Mouse (Mus musculus) lung, embryonic 16.5 days (tissue): ENCODE data around the gene St6galnac3. TPM values are rescaled to one million over a fixed set of nuclear protein-coding genes. Genes with fewer than 3 reads are reported as not detected.

Experiments used
- ATAC-seq: fragments of 200-750 bp; cut with Nextera tagmentation; 2 replicates; pipeline ENCODE4 v1.8.0; 2017; ENCODE audit warnings: low read depth, mild to moderate bottlenecking, moderate library complexity
- H3K27ac ChIP-seq: fragments of 300-500 bp; sonication (generic); 2 replicates; pipeline ENCODE4 v1.5.1; 2014; ENCODE audit warnings: mild to moderate bottlenecking, control low read depth, low read length
- H3K27me3 ChIP-seq: fragments of 300-500 bp; sonication (generic); 2 replicates; pipeline ENCODE4 v1.6.1; 2014; ENCODE audit warnings: low read depth, low read length, mixed read lengths; ENCODE audit not compliant: control insufficient read depth, insufficient read depth
- H3K36me3 ChIP-seq: fragments of 300-500 bp; sonication (generic); 2 replicates; pipeline ENCODE4 v1.6.1; 2014; ENCODE audit warnings: low read length; ENCODE audit not compliant: control insufficient read depth, insufficient read depth
- H3K4me1 ChIP-seq: fragments of 300-500 bp; sonication (generic); replicated peaks from 2 replicates; pipeline ENCODE4 v1.6.1; 2014; ENCODE audit warnings: low read length, mixed read lengths; ENCODE audit not compliant: control insufficient read depth, insufficient read depth
- H3K4me2 ChIP-seq: fragments of 300-500 bp; sonication (generic); 2 replicates; pipeline ENCODE4 v1.6.1; 2014; ENCODE audit warnings: low read depth, low read length, control low read depth
- H3K4me3 ChIP-seq: fragments of 300-500 bp; sonication (generic); 2 replicates; pipeline ENCODE4 v1.5.1; 2014; ENCODE audit warnings: mild to moderate bottlenecking, low read length, control low read depth
- H3K9ac ChIP-seq: fragments of 300-500 bp; sonication (generic); 2 replicates; pipeline ENCODE4 v1.6.1; 2014; ENCODE audit warnings: low read length, control low read depth
- H3K9me3 ChIP-seq: fragments of 300-500 bp; sonication (generic); 2 replicates; pipeline ENCODE4 v1.6.1; 2016; ENCODE audit warnings: low read length; ENCODE audit not compliant: control insufficient read depth
- WGBS: fragments of 180-500 bp; shearing (Covaris S2); extraction: QIAGEN DNeasy Blood & Tissue Kit; methylation state at CpG from one replicate; pipeline ENCODE4 v1.1.7; 2014; 5-methylcytosine and 5-hydroxymethylcytosine counted together
- polyA plus RNA-seq: library from polyadenylated mRNA; unstranded; fragments of >200 nt; fragmentation: Nextera tagmentation; extraction: Ambion mirVana; gene quantifications from 2 replicates; pipeline ENCODE4 v1.2.1, GENCODE M21; 2015

The St6galnac3 gene
- polyA plus RNA-seq, 1 experiment from 2014 or later: 28.4 TPM

DNA sequence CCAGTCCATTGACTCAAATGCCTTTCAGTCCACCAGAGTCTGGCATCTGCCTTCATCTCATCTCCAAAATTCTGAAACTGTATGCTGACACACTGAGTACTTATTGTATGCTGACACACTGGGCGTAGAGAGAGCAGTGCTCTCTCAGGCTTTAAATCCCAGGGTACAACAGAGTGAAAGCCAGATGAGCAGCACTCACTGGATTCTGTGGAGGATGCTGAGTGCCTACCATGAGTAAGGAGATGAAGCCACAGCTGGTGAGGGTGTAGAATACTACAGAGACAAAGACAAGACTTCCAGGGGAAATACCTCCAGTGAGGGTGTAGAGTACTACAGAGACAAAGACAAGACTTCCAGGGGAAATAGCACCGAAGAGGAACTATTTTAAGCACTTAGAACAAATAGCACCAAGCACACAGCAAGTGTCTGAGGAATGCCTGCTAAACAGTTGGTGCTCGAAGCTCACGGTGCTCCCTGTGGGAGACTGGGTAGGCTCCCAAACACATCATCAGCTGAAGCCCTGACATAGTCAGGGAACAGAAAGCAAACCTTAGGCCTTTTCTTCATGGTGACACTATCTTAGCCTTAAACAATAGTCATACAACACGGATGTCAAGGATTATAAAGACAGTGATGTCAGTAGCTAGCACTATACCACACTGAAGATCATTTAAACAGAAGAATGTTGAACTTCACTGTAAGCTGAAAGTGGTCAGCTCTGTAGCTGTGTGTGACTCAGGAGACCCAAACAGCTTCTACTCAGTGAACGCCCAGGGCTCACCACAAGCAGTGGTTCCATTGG is 370.6 kb downstream of the St6galnac3 start:
- Histone ChIP-seq H3K4me2 (no peak overlapping the region), H3K27ac (no peak overlapping the region), H3K9ac (no peak overlapping the region), H3K4me1 (no peaks in the 10 kb centered on the region), H3K4me3 (no peak overlapping the region), H3K27me3 (no peaks in the 10 kb centered on the region), H3K9me3 (no peaks in the 10 kb centered on the region), H3K36me3 (no peaks in the 10 kb centered on the region)
- no peak for ATAC-seq
- WGBS: 76% methylated on average over 6 of the region's 6 CpGs

DNA sequence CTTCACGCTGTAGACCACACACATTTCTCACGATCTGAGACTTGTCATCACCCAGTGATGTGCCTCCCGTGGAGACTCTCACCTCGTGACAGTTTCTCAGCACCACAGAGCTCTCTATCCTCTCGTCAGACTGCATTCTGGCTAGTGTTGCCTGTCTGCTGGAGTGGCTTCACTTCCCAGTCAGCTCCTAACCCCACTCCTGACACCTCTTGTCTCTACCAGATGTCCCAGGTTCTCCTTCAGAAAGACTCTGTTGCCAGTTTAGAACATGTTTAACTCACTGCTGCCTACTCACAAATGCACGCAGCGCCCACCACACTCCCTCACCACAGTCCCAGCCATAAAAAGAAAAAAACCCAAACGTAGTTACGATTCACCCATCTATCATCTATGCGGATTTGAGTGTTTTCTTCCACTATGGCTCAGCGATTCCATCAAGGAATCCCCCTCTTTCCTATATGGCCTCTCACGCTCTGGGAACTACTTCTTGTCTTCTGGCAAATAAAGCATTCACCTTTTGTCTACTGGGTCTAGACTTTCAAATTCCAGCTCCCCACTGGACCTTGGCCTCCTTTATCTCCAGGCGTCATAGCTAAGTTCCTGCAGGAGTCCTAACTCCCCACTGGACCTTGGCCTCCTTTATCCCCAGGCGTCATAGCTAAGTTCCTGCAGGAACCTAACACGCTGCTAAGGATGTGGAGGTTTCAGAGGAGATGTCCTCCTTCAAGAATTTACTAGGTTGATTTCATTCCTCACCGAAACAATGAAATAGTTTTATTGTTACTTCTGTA is 371.5 kb downstream of the St6galnac3 start:
- Histone ChIP-seq H3K4me2 (no peak overlapping the region), H3K36me3 (no peaks in the 10 kb centered on the region), H3K27ac (no peak overlapping the region), H3K4me1 (no peaks in the 10 kb centered on the region), H3K4me3 (no peak overlapping the region), H3K27me3 (no peaks in the 10 kb centered on the region), H3K9ac (no peak overlapping the region), H3K9me3 (no peaks in the 10 kb centered on the region; the same call in 1 of the 2 replicates)
- WGBS: 84% methylated on average over 16 of the region's 16 CpGs
- ATAC-seq: no peak

DNA sequence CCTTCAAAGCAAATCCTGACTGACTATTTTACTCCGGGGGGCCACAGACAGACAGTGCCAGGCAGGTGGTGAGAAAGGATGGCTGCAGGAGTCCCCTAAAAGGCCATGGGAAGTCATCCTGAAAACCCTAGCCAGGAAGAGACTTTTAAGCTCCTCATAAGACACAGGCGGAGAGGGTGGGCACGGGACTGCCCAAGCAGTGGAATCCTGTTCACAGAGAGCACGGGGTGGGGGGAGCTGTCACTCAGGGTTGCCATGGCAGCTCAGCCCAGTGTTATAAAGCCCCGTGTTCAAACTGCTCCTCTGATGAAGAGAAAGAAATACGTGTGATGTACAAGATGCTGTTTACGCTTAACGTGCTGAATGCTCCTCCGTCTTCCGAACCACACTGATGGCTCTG is 375.0 kb downstream of the St6galnac3 start:
- no peaks in the 10 kb centered on the region for H3K36me3 ChIP-seq
- ATAC-seq: no peak
- 73% methylated on average over 10 of the region's 10 CpGs for WGBS

DNA sequence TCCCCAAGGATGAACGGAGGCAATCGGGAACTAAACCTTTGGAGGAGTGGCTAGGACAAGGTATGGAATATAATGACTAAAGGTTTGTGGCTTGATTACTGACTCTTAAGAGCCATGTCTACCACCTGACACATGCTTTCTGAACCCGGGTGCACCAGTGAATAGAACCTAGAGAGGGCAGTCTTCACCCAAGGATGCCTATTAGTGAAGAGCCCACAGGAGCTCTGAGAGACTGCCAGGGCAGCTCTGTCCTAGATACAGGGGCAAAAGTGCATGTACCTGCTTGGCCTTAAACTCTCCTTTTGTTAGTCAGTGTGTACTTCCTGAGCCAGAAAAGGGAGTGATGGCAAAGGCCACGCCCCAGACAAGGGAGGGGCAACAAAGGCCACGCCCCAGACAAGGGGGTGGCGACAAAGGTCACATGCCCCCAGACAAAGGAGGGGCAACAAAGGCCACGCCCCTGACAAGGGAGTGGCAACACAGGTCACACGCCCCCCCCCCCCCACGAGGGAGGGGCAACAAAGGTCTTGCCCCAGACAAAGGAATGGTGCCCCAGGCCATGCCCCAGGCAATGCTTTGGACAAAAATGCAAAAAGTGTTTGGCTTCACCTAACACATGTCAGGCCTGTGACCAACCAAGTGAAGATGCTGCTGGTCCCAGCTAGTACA is 376.0 kb downstream of the St6galnac3 start:
- Histone ChIP-seq H3K27me3 (no peaks in the 10 kb centered on the region), H3K9me3 (no peaks in the 10 kb centered on the region; the same call in 1 of the 2 replicates), H3K4me3 (no peak overlapping the region), H3K27ac (no peak overlapping the region), H3K36me3 (no peaks in the 10 kb centered on the region), H3K4me2 (no peak overlapping the region), H3K9ac (no peak overlapping the region), H3K4me1 (no peaks in the 10 kb centered on the region)
- WGBS: 85% methylated on average over 9 of the region's 9 CpGs
- ATAC-seq: no peak

More for the DNA sequence above, 375.0 kb downstream of the St6galnac3 start:
- Histone ChIP-seq H3K4me3 (no peak overlapping the region), H3K27ac (no peak overlapping the region), H3K4me2 (no peak overlapping the region), H3K4me1 (no peaks in the 10 kb centered on the region), H3K27me3 (no peaks in the 10 kb centered on the region), H3K9ac (no peak overlapping the region), H3K9me3 (no peaks in the 10 kb centered on the region; the same call in 1 of the 2 replicates)

DNA sequence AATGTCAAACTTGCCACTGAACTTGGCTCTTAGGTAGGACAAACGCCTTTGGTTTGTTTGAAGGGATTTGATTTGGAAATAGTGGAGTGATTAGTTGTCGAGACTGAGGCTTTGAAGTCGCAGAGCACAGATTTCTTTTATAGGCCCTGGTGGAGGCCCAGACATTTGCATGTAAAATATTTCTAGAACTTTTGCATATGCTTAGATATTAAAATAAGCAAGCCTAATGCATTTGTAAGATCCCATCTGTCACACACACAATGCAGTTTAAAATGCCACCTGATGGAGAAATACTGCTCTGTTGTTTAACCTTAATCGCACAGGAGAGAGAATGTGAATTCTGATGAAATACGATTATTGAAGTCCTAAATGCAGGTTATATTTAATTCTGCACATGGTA is 380.0 kb downstream of the St6galnac3 start:
- Histone ChIP-seq H3K4me1 (no peaks in the 10 kb centered on the region), H3K36me3 (no peaks in the 10 kb centered on the region), H3K9me3 (no peaks in the 10 kb centered on the region; the same call in 1 of the 2 replicates), H3K4me3 (no peak overlapping the region), H3K27me3 (no peaks in the 10 kb centered on the region), H3K27ac (no peak overlapping the region), H3K4me2 (no peak overlapping the region), H3K9ac (no peak overlapping the region)
- ATAC-seq: no peak
- 79% methylated on average over 5 of the region's 5 CpGs for WGBS

DNA sequence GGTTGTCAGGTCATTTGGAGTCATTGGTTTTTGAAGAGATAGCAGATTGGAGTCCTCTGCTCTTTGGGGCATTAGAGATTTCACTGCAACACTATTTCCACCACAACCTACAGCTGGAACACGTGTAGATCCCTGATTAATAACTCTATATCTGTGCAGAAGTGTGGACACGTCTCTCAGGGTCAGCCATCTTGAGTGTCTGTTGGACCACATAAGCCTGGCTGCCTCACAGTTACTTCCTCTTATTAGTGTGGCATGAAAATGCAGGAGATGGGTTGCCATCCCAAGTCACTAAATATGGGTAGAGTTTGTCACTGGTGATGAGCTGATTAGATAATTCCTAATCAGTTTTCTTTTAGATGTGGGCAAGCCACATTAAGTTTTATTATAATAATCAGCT is 385.0 kb downstream of the St6galnac3 start:
- 55% methylated on average over 2 of the region's 2 CpGs for WGBS
- no peaks in the 10 kb centered on the region for H3K27me3 ChIP-seq
- H3K9me3 ChIP-seq: no peaks in the 10 kb centered on the region
- no peaks in the 10 kb centered on the region for H3K4me1 ChIP-seq
- no peak overlapping the region for H3K4me2 ChIP-seq
- no peak overlapping the region for H3K27ac ChIP-seq
- H3K4me3 ChIP-seq: no peak overlapping the region
- no peaks in the 10 kb centered on the region for H3K36me3 ChIP-seq
- ATAC-seq: no peak
- H3K9ac ChIP-seq: no peak overlapping the region

DNA sequence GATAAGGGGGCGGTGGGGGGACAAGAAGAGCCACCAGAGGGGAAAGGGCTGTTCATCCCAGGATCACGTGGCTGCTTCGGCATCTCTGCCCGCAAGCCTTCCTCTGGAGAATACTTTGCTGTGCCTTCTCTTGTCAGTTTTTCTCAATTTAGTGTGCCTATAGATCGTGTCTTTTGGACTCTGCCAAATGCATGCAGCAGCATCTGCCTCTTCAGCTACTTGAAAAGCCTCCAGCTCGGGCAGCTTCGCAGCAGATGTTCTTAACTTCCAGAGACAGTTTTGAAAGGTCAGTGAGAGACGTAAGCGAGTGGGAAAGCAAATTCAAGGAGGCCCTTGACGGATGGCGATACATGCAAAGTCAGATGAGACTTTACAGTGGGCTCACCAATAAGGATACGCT is 385.9 kb downstream of the St6galnac3 start:
- Histone ChIP-seq H3K4me3 (no peak overlapping the region), H3K27ac (no peak overlapping the region), H3K9me3 (no peaks in the 10 kb centered on the region), H3K27me3 (no peaks in the 10 kb centered on the region), H3K4me2 (no peak overlapping the region), H3K36me3 (no peaks in the 10 kb centered on the region), H3K9ac (no peak overlapping the region), H3K4me1 (no peaks in the 10 kb centered on the region)
- no peak for ATAC-seq
- 56% methylated on average over 12 of the region's 12 CpGs for WGBS

DNA sequence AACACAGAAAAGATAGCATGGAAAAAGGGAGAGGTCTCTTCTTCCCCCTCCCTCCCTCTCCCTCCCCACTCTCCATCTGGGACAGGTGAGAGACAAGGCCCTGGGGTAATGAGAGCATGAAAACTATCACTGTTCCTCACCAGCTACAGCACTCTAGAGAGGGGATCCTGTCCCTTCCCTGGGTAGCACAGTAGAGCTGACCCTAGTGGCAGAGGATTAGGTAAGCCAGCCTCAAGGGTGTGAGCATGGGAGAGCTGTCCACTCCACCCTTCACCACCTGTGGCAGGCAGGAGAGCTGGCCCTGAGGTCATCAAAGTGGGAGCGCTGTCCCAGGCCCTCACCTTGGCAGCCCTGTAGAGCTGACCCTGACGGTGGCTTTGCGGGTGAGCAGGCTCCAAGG is 387.2 kb downstream of the St6galnac3 start:
- Histone ChIP-seq H3K27ac (no peak overlapping the region), H3K4me2 (no peak overlapping the region), H3K4me1 (no peaks in the 10 kb centered on the region), H3K36me3 (no peaks in the 10 kb centered on the region), H3K9me3 (no peaks in the 10 kb centered on the region), H3K9ac (no peak overlapping the region), H3K4me3 (no peak overlapping the region), H3K27me3 (no peaks in the 10 kb centered on the region)
- 69% methylated on average over 3 of the region's 3 CpGs for WGBS
- no peak for ATAC-seq

DNA sequence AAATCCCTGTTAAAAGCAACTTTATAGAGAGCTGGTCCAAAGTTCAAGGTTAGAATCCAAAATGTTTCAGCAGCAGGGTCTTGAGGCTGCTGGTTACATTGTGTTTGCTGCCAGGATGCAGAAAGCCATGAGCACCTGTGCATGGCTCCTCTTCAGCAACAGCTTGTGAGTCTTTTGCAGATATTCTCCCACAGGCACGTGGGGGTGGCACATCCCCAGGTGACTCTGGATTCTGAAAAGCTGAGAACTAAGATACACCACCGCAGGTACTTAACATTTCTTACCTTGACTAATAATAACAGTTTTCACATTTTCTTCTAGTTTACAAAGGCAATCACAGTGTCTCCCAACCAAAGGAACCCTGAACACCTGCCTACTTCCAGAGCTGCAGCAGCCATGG is 387.8 kb downstream of the St6galnac3 start:
- Histone ChIP-seq H3K9me3 (no peaks in the 10 kb centered on the region), H3K27me3 (no peaks in the 10 kb centered on the region), H3K9ac (no peak overlapping the region), H3K4me3 (no peak overlapping the region), H3K27ac (no peak overlapping the region), H3K4me2 (no peak overlapping the region), H3K4me1 (no peaks in the 10 kb centered on the region), H3K36me3 (no peaks in the 10 kb centered on the region)
- ATAC-seq: no peak
- 85% methylated on average over 2 of the region's 2 CpGs for WGBS
